Mouse (Mus musculus) left cerebral cortex, adult 11 months (tissue): Measurements from ENCODE around the gene Vmn2r61.

Experiments
- DNase-seq: peaks from one replicate; pipeline ENCODE4 v3.0.0; 2022; ENCODE audit warnings: low spot score

Vmn2r61 gene

GRCm38 (mm10) chr7:42259753-42260152, at the start of gene Vmn2r61:
Gene Vmn2r61, plus strand, starts transcription at chr7:42260053.
- no peak for DNase-seq
